Mouse (Mus musculus) right cerebral cortex, postnatal 10 days (tissue): ENCODE results near the gene Ndufaf3.

ENCODE experiments used
- DNase-seq, 2 experiments: peaks; one replicate each; pipeline ENCODE4 v3.0.0; 2021; ENCODE audit warnings: low spot score in 2 of 2

The Ndufaf3 gene

DNA sequence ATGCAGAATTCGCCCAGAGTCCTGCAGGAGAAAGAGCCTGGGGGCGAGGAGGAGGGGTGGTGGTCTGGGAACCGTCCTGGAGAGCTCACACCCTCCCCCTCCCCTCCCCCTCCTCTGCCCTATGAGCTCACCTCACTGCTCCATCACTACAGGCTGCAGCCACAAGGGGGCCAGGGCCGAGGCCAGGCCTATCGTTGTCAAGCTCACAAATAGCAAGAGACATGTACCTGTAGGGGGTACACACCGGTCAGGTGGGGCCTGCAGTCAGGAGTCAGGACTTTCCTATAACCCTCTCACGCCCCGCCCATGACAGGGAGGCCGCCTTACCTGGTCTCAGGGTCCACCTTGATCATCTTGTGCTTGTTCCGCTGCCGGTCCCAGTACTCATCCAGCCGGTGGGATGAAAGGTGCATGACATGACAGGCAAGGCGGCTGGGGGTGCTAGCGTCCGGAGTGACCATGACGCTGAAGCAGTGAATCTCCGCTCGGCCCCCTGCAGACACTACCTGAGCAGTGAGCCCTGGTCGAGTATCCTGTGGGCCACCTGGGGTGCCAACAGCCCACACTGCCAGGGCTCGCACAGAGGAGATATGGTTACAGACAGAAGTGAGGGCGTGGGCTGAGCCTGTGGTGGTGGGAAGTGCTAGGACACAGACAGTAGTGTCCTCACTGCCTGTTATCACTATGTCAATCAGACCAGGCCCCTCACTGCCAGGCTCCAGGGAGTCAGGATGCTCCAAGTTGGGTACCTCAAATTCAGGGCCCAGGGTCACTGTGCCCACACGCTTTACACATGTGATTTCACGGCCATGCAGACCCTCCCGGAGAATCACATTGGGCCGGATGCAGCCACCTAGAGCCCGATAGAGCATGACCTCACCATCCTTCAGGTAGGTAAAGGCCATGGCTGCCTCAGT, 6.8 kb upstream of the Ndufaf3 start:
- DNase-seq = peak; percentile 60 to 65

DNA sequence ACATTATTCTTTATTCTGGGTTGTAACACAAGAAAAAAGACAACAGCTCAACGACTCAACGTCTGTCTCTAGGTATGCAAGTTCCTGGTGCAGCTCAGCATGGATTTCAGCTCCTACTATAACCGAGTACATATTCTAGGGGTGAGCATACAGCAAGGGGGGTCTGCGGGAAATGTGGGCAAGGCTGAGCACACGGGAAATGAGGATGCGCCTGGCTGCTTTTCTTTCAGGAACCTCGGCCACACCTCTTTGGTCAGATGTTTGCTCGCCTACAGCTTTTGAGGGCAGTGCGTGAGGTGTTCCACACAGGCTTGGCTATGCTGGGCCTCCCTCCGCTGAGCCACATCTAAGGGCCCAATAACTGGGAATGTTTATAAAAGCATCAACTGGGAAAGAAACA, 5.1 kb upstream of the Ndufaf3 start:
- no peak for DNase-seq

DNA sequence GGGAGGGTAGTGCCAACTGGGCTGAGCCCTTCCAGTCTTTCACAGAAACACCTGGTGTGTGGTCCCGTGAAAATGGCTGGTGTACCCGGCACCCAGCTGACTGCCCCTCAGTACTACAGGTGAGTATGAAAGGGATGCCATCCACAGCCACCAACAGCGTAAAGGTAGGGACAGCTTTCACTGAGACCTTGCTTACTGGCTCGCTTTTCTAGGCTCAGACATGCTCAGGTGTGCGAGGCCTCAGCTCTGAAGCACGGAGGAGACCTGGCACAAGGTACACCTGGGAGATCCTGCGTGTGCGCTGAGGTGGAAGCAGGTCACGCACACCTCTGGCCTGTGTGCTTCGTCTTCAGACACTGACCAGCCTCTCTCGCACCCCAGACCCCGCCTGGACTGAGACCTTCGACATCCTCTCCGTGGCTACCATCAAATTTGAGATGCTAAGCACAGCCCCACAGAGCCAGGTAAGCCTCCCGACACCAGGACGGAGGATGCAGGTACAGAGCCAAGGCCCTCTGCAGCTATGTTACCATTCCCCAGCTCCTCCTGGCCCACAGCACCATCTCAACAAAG, 4.3 kb upstream of the Ndufaf3 start:
- peak in 1 of 2 experiments; percentile 37 for DNase-seq

DNA sequence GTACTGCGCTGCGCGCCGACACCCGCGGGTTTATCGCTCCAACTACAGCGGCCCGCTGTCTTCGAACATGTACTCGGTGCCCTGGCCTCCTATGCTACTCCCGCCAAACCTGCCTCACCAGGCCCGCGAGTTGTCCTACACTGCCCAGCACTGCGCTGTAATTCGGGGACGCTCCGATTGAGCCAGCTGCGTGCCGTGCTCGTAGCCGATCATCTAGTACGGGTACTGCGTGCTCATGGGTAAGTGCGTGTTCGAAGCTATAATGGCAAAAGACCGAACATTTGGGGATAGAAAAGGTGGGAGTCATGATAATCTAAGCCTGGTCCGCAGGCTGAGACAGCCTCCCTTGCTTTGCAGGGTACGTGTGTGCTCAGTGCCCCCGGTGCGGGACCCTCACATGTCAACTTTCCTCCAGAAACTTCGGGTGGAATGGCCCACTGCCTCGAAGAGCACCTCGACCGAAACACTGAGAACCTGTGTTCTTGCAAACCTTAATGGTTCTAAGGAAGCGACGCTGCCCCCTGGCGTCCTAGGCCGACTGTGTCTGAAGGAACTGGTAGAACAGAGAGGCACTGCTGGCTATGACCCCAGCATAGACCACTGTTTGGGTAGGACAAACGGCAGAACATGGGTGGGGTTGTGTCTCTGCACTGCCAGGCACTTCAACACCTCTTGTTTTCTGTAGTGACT, 3.1 kb upstream of the Ndufaf3 start:
- DNase-seq = peak; percentile 86 to 88

DNA sequence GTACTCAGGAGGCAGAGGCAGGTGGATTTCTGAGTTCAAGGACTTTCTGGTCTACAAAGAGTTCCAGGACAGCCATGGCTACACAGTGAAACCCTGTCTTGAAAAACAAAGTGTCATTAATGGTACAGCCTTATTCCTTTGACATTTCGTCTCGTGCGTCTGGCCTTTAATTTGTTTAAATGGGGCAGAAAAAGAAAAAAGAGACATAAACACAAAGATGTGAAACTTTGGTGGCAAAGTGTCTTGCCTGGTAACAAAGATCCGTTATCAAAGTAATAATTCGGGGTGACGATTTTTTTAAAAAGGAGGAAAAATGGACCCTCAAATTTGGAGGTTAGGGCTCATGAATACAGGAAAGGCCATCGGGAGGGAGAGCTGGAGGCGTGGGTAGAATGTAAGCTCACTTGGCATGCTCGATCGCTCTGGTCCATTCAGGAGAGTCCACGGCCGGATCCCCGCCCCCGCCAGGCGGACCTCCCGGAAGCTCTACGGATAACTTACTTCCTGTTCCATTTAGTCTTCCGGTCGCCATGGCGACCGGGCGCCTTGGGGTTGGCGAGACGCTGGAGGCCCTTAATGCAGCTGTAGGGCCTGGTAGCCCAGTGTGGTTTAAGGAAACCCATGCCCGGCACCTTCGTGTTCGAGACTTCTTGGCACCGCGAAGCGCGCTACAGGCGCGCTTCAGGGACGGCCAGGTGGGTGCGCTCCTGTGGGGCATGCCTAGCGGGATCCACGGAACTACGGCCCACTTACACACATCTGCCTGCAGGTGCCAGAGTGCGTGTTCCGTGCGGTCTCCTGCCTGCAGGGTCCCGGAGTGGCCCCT, 2.4 kb upstream of the Ndufaf3 start, which contains the start of gene Dalrd3:
Gene Dalrd3, plus strand, starts transcription at position 506 of the 826 bp plus-strand sequence.
- DNase-seq = peak; percentile 95 to 97

DNA sequence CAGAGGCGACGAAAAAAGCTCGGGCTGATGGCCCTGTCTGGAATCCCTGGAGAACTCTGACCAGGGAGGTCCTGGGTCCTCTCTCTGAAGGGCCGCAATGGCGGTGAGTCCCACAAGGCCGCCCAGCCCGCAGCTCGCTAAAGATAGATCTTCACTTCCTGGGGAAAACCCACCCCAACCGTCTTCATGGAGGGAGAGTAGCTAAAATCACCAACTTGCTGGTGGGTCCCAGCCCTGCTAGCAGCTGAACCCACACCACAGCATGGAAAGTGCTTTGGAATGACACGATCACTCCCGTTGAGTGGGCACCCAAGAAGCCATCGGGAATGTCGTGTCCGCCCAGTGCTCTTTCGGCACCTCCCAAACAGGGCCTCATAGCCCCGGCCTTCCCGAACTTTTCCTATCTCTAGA, 1.3 kb upstream of the Ndufaf3 start:
- peak in 1 of 2 experiments; percentile 46 for DNase-seq

DNA sequence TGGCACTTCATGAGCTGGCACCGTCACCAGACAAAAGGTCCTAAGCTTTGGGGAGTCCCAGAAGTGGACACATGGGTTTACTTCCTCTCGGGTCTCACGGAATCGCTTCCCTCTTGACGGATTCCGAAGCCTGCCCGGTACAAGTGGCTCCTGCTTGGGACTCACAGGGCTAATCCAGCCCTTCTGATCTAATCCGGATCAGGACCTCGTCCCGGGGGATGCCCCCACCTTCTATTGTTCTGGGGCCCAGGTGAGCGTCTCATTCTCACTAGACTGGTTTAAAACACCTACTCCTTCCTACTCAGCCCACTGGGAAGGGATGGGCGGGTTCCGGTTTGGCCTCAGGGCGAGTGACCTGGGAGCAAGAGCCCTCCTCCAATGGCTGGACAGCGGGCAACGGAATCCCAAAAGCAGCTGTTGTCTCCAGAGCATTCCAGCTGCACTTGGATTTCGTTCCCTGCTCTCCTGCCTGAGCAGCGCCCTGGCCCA, 741 bp upstream of the Ndufaf3 start:
- DNase-seq = no peak

DNA sequence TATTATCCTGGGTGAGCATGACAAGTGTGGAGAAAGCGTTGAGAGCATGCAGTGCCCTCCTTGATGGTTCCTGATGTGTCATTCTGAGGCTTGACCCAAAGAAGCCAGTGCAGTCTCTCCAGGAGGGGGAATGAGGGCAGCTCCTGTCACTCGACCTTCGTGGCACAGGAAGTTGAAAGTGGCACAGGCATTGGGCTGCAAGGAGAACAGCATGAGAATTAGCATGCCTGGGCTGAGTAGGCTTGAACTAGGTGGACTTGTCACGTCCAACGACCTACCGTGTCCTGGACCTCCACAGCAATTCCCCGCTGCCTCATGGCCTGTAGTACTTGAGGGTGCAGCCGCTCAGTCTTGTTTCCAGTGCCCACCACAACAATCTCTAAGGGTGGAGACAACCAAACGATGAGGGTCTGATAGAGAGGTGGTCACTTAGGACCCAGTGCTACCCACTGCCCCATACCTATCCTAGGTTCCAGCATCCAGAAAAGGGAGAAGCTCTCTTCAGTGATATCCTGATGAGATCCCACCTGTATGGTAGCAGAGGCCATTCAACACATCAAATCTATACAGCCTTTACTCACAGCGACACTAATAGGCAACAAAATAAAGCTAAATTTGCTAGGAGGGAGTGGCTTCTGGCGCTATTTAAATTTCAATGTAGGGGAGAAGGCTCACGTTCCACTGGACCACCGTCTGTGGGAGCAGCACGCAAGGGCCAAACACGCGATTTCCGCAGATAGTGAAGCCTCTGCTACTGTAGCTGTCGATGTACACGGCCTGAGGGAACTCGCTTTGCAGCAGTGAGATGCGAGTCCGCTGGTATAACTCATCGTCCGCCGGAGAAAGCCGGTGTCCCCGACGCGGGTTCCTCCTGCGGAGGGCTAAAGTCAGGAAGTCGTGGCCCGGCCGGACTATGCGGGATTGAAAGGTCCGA, 1.1 kb downstream of the Ndufaf3 start:
- DNase-seq = peak in 1 of 2 experiments; percentile 54

DNA sequence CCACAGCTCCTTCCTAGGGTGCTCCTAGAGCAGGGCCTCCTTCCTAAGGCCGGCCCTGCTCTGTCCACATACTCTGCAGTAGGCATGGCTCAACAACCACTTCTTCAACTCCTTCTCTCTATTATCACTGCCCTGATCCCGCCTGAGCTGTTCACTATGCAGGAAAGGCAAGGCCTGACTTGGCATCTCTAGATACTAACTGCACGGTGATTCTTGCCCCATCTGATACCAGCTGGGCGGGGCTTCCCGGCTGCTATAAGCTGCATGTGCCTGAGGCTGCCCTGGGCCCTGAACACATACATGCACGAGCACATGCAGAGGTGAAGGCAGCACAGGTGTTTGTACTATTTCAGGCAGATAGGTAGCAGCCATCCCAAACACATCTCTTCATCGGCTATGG, 3.1 kb downstream of the Ndufaf3 start:
- DNase-seq = peak in 1 of 2 experiments; percentile 38

DNA sequence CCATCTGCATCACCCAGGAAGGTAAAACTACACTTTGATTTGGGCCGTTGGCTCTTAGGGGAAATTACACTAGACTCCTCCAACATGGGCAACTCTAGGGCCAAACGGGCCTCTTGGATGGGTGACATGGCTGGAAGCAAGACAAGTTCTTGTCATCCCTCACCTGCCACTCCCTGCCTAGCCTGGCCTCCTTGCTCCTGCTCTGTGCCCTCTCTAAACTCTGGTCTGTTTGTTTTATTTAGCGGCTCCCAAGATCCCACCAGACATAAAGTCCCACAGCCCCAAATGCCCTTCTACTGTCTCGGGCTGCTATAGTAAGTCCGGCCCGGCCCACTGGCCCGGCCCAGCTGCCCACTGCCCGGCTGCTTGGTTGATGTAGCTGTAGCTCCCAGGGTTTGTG, 3.6 kb downstream of the Ndufaf3 start:
- DNase-seq = no peak

DNA sequence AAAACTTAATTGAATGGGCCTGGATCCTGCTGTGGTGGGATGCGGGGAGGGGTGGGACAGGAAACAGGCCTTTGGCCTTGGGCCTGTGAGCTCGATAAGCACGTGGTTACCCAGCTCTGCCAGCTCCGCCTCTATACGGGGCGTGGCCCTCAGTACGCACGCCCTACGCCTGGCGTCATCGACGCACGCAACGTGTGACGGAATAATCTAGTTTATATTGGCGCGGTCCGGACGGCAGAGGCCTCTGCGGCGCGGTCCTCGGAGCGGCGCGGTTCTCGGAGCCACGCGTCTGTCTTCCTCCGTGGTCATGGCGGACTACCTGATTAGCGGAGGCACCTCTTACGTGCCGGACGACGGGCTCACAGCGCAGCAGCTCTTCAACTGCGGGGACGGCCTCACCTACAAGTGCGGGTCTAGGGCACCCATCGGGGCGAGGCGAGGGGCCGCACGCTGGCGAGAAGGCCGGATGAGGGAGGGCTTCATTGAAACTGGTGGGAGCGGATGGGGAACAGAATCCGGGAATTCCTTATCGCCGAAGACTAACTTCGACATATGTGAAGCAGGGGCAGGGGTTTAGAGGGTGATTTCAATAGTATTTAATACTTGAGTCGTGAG, 6.9 kb downstream of the Ndufaf3 start, which contains the start of gene Impdh2:
Gene Impdh2, plus strand, starts transcription at position 60 of the 615 bp plus-strand sequence.
- DNase-seq = peak; percentile 96 to 97

DNA sequence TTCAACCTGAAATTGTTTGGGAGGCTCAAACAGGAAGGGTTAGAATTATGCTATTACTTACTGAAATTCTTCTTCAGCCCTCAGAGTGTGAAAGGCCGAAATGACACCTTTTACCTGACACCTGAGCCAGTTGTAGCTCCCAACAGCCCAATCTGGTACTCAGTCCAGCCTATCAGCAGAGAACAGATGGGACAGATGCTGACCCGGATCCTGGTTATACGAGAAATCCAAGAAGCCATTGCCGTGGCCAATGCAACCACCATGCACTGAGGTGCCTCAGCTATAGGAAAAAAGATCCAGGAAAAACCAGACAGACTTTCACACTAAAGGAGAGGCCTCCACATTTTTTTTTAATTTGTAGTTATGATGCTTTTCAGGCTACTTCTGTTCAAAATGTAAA, 8.1 kb downstream of the Ndufaf3 start:
- no peak for DNase-seq

DNA sequence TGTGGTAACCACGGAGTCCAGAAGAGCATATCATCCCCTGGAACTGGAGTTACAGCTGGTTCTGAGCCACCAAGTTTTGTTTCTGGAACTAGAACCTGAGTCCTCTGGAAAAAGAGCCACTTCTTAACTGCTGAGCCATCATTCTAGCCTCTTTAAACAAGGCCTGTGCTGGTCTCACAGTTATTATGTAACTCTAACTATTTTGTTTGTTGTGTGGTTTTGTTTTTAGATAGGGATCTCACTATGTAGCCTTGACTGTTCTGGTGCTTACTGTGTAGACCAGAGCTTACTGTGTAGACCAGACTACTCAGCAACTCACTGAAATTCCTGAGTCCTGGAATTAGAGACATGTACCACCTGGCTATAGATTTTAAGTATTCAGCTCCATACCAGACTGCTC, 20.4 kb downstream of the Ndufaf3 start:
- DNase-seq = no peak

DNA sequence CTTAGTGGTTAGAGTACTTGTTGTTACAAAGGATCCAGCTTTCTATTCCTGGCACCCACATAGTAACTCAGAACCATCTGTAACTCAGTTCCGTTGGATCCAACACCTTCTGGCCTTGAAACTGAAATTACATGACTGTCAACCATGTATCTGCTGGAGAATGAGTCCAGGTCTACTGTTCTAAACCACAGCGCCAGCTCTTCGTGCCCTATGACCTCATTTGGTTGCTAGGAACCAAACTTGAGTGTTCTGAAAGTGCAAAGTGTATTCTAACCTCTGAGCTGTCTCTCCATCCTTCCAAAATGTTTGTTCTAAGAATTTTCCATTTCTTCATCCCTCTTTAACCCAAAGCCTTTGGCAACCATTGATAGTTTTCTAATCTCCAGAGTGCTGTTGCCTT, 21.2 kb downstream of the Ndufaf3 start:
- DNase-seq = no peak

DNA sequence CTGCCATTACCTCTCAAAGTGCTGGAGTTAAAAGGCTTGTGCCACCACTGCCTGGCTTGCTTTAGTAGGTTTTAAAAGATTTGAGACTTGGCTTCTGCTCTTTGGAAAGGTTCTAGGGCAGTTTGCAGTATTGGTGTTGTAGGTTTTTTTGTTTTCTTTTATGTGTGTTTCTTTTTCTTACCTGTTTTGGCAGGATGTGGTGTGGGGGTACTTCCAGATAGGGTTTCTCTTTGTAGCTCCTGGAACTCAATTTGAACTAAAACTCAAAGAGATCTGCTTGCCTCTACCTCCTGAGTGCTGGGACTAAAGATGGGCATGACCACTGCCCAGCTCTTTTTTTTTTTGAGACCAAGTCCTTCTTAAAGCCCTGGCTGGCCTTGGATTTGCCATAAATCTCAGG, 26.4 kb downstream of the Ndufaf3 start:
- DNase-seq = no peak

DNA sequence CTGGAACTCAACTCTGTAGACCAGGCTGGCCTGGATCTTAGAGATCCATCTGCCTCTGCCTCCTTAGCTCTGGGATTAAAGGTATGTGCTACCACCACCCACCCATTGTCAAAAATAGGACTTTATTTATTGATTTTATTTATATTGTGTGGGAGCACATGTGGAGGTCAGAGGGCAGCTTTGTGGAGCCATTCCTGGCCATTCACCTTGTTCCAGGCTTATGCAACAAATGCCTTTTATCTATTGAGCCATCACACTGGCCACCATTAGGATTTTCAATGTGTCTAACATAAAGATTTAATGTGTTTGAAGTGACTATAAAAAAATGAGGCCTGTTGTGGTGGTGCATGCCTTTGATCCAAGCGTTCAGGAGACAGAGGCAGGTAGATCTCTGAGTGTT, 35.7 kb downstream of the Ndufaf3 start:
- DNase-seq = no peak

DNA sequence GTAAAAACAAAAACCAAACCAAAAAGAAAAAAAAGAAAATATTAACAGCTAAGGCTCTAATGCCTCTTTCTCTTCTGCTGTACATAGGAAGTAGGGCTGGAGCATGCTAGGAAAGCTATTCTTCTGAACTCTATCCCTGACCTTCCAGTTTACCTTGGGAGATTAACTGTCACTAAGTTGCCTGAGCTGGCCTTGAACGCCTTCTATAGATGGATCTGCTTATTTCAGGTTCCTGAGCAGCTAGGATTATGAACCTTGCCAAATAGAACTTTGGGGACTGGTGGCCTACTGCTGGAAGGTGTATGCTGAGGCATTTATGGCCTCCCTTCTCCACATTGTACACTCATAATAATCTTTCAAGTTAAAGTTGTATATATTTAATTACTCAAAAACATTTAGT, 36.3 kb downstream of the Ndufaf3 start:
- no peak for DNase-seq

DNA sequence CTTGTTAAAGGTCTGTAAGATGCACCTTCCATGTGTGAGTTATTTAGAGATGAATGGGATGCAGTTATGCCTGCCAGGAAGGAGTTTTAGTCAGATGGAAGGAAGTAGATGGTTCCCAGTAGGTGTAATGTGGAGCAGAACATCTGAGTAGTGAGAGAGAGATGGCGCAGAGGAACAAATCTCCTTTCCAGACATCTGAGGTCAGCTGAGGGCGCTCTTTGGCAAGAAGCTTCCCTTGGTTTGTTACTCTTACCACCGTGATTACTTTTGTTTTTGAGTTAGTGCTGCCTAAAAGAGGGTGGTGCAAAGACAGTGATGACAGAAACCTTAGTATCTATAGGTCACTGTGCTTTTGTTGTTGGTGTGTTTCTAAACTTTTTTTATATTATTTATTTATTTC, 41.8 kb downstream of the Ndufaf3 start:
- no peak for DNase-seq

DNA sequence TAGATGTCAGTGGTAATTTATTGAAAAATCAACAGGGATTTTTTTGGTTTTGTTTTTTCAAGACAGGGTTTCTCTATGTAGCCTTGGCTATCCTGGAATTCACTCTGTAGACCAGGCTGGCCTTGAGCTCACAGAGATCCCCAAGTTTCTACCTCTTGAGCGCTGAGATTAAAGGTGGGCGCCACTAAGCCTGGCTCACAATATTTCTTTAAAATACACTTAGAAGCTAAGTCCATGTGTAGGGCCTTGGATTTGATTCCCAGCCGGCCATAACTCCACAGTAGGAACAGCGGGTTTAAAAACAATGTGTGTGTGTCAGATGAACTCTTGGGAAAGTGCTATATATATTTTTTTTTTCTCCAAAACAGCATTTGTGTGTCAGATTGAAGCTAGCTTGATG, 43.9 kb downstream of the Ndufaf3 start:
- no peak for DNase-seq

DNA sequence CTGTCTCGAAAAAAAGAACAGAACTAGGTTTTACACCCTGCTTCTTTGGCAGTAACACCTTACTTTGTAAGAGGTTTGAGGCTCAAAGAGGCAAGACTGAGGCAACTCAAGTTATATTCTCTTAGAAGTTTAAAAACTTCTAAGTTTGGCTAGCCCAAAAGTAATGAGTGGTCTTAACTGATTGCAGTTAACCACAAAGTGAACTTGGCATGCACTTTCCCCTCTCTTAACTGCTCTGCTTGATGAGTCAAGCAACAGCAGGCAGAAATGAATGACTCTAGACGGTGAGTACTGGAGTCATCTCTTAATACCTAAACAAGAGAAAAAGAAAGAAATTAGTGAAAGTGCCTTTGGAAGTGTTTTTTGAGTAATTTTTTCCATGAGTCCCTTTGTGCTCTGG, 45.6 kb downstream of the Ndufaf3 start:
- DNase-seq = no peak
